Mouse (Mus musculus): Measurements from ENCODE around the gene Gm21983.

DNA sequence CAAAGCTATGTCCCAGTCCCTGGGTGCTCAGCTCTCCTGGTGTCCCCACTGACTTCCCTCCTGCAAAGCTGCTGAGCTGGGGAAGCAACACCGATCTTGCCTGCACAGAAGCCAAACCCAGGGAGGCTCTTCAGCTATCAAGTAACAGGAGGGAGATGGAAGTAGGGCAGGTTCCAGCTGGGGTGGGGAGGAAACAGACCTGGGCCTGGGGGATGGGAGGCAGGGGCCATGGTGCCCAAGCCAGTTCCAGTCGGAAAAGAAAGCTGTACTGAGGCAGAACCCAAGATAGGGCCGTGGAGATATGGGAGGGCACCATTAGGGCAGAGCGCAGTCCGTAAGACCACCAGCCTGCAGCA is 17.5 kb downstream of the Gm21983 start:
- no peak for TF ChIP-seq EP300 (IDR thresholded peaks at IDR 0.05; ENCODE audit: low read depth in 1 of 2, low read length in 2 of 2)
- no peak for TF ChIP-seq CHD2 (IDR thresholded peaks at IDR 0.05; ENCODE audit: low read length)
- TF ChIP-seq CTCF (IDR thresholded peaks at IDR 0.05 in 2 of 3, conservative IDR thresholded peaks at IDR 0.05 in 1 of 3; ENCODE audit: control insufficient read depth in 1 of 3, insufficient read depth in 1 of 3, low read depth in 2 of 3, low read length in 3 of 3, poor library complexity in 1 of 3, severe bottlenecking in 1 of 3): no peak
- TF ChIP-seq GATA1 (IDR thresholded peaks at IDR 0.05; ENCODE audit: low read depth, low read length): no peak
